Comparison of ENCODE assay signal across 8 mouse cellular contexts in genomic region chr19:4511116-4511841, GRCm38 (mm10). TPM values are rescaled to one million over a fixed set of nuclear protein-coding genes. Genes with fewer than 3 reads are reported as not detected.
A peak's percentile ranks its signal among the peaks of the same experiment; 100 is the strongest.
DNase-seq lines count a peak whose midpoint lies in the region; ATAC-seq lines count a peak whose summit lies in the region.

No protein-coding gene starts in this region.

- peak overlapping the region; percentile 84 for H3K4me2 ChIP-seq in kidney, embryonic 14.5 days (replicated peaks; ENCODE audit: low read depth, low read length)
- peak overlapping the region; percentile 89 for H3K4me2 ChIP-seq in hindbrain, embryonic 15.5 days
- peak overlapping the region; percentile 72 for H3K4me2 ChIP-seq in midbrain, embryonic 14.5 days (ENCODE audit: low read length)

- no peak for ATAC-seq in kidney, embryonic 14.5 days (ENCODE audit: low FRiP score, low TSS enrichment)
- no peak for ATAC-seq in hindbrain, embryonic 15.5 days (ENCODE audit: low FRiP score, low read depth)
- no peak for ATAC-seq in midbrain, embryonic 14.5 days (ENCODE audit: low FRiP score, low TSS enrichment)

- H3K9me3 ChIP-seq in kidney, embryonic 14.5 days (ENCODE audit: control insufficient read depth, low read length) = no peaks in the 10 kb centered on the region
- H3K9me3 ChIP-seq in hindbrain, embryonic 15.5 days = no peaks in the 10 kb centered on the region
- no peaks in the 10 kb centered on the region for H3K9me3 ChIP-seq in midbrain, embryonic 14.5 days (ENCODE audit: control insufficient read depth, low read length)

- peak overlapping the region; percentile 77 for H3K4me3 ChIP-seq in kidney, embryonic 14.5 days (ENCODE audit: low read length)
- H3K4me3 ChIP-seq in brown adipose tissue, adult 24 weeks (ENCODE audit: insufficient read depth, low read depth, low read length) = peak overlapping the region; percentile 79
- peak overlapping the region; percentile 70 for H3K4me3 ChIP-seq in hindbrain, embryonic 15.5 days
- peak overlapping the region; percentile 64; the same call in 1 of the 2 replicates for H3K4me3 ChIP-seq in midbrain, embryonic 14.5 days (replicated peaks; ENCODE audit: low read depth, low read length)

- peaks cover 6% of the 10 kb centered on the region for H3K4me1 ChIP-seq in kidney, embryonic 14.5 days (ENCODE audit: control insufficient read depth, insufficient read depth, low read length)
- H3K4me1 ChIP-seq in brown adipose tissue, adult 24 weeks (ENCODE audit: control insufficient read depth, insufficient read depth, insufficient read length, low read length) = peaks cover 9% of the 10 kb centered on the region
- H3K4me1 ChIP-seq in hindbrain, embryonic 15.5 days (replicated peaks) = peaks cover 20% of the 10 kb centered on the region
- H3K4me1 ChIP-seq in midbrain, embryonic 14.5 days (ENCODE audit: control insufficient read depth, insufficient read depth, low read length) = 0 out of 2 replicates have a peak, but pooled peaks cover 5% of the 10 kb centered on the region

- WGBS in kidney, embryonic 14.5 days = 9% methylated on average over 13 of the region's 13 CpGs
- WGBS in hindbrain, embryonic 15.5 days = 10% methylated on average over 13 of the region's 13 CpGs
- WGBS in midbrain, embryonic 14.5 days = 9% methylated on average over 13 of the region's 13 CpGs

- peak overlapping the region; percentile 57; the same call in 1 of the 2 replicates for H3K9ac ChIP-seq in kidney, embryonic 14.5 days (ENCODE audit: low read depth, low read length)
- H3K9ac ChIP-seq in hindbrain, embryonic 15.5 days = no peak overlapping the region; the same call in 1 of the 2 replicates
- H3K9ac ChIP-seq in midbrain, embryonic 14.5 days (replicated peaks; ENCODE audit: low read length) = no peak overlapping the region

- H3K36me3 ChIP-seq in kidney, embryonic 14.5 days (ENCODE audit: control insufficient read depth, insufficient read depth, low read length) = no peaks in the 10 kb centered on the region
- H3K36me3 ChIP-seq in hindbrain, embryonic 15.5 days = no peaks in the 10 kb centered on the region
- H3K36me3 ChIP-seq in midbrain, embryonic 14.5 days (ENCODE audit: control insufficient read depth, insufficient read depth, low read length) = no peaks in the 10 kb centered on the region

- no peaks in the 10 kb centered on the region for H3K27me3 ChIP-seq in kidney, embryonic 14.5 days (ENCODE audit: control insufficient read depth, insufficient read depth, low read length)
- H3K27me3 ChIP-seq in hindbrain, embryonic 15.5 days = no peaks in the 10 kb centered on the region
- H3K27me3 ChIP-seq in midbrain, embryonic 14.5 days (ENCODE audit: control insufficient read depth, insufficient read depth, low read length) = peaks cover 9% of the 10 kb centered on the region; the same call in 1 of the 2 replicates

- DNase-seq in kidney, postnatal 14 days = no peak
- no peak for DNase-seq in midbrain, embryonic 14.5 days
- DNase-seq in left cerebral cortex, postnatal 36 days (ENCODE audit: low spot score in 2 of 2) = no peak
- no peak for DNase-seq in spleen, postnatal 4 days (ENCODE audit: low spot score in 2 of 2)
- DNase-seq in layer of hippocampus, adult 18-20 months (ENCODE audit: low spot score in 2 of 2) = no peak

- intact Hi-C loops in left cerebral cortex, postnatal 36 days (cut with DNase I) = no loop called here

- H3K27ac ChIP-seq in kidney, embryonic 14.5 days (ENCODE audit: low read depth, low read length) = no peak overlapping the region
- H3K27ac ChIP-seq in brown adipose tissue, adult 24 weeks (replicated peaks; ENCODE audit: low read depth, low read length) = peak overlapping the region; percentile 83
- no peak overlapping the region for H3K27ac ChIP-seq in hindbrain, embryonic 15.5 days (replicated peaks)
- H3K27ac ChIP-seq in midbrain, embryonic 14.5 days (replicated peaks; ENCODE audit: low read depth, low read length) = no peak overlapping the region

RNA-seq across cellular contexts. Expression of gene Pcx, which starts 1.0 kb away (rescaled TPM):
- 10.0 and 16.7 TPM in 2 replicates for polyA plus RNA-seq in kidney, embryonic 14.5 days (2014; fragmentation: Nextera tagmentation; extraction: Ambion mirVana)
- polyA plus RNA-seq in brown adipose tissue, adult 24 weeks (2012; ENCODE audit: insufficient read depth, insufficient read length, missing spikeins) = 328 and 343 TPM in 2 replicates
- 38.9 and 43.8 TPM in 2 replicates for polyA plus RNA-seq in hindbrain, embryonic 15.5 days (2015; fragmentation: Nextera tagmentation; extraction: Ambion mirVana)
- polyA plus RNA-seq in midbrain, embryonic 14.5 days (2014; fragmentation: Nextera tagmentation; extraction: Ambion mirVana) = 18.0 and 20.5 TPM in 2 replicates
- 10 to 100 TPM; 73.3 TPM for total RNA-seq in left cerebral cortex, postnatal 36 days (2021)
- total RNA-seq in layer of hippocampus, adult 18-20 months (2021) = 10 to 100 TPM; 66.2 to 67.1 TPM

RNA-seq across cellular contexts. Expression of gene 2010003K11Rik, which starts 12.9 kb away (rescaled TPM):
- not detected in 2 replicates for polyA plus RNA-seq in kidney, embryonic 14.5 days (2014; fragmentation: Nextera tagmentation; extraction: Ambion mirVana)
- polyA plus RNA-seq in brown adipose tissue, adult 24 weeks (2012; ENCODE audit: insufficient read depth, insufficient read length, missing spikeins) = 30.6 and 32.3 TPM in 2 replicates
- polyA plus RNA-seq in hindbrain, embryonic 15.5 days (2015; fragmentation: Nextera tagmentation; extraction: Ambion mirVana) = not detected in 2 replicates
- polyA plus RNA-seq in midbrain, embryonic 14.5 days (2014; fragmentation: Nextera tagmentation; extraction: Ambion mirVana) = not detected in 2 replicates
- total RNA-seq in left cerebral cortex, postnatal 36 days (2021) = not detected
- not detected for total RNA-seq in layer of hippocampus, adult 18-20 months (2021)

RNA-seq across cellular contexts. Expression of gene Syt12, which starts 34.0 kb away (rescaled TPM):
- 2.2 and 2.4 TPM in 2 replicates for polyA plus RNA-seq in kidney, embryonic 14.5 days (2014; fragmentation: Nextera tagmentation; extraction: Ambion mirVana)
- 6.9 and 8.0 TPM in 2 replicates for polyA plus RNA-seq in brown adipose tissue, adult 24 weeks (2012; ENCODE audit: insufficient read depth, insufficient read length, missing spikeins)
- 5.3 and 5.6 TPM in 2 replicates for polyA plus RNA-seq in hindbrain, embryonic 15.5 days (2015; fragmentation: Nextera tagmentation; extraction: Ambion mirVana)
- polyA plus RNA-seq in midbrain, embryonic 14.5 days (2014; fragmentation: Nextera tagmentation; extraction: Ambion mirVana) = 1.6 and 1.9 TPM in 2 replicates
- 10 to 100 TPM; 35.2 to 38.8 TPM for total RNA-seq in left cerebral cortex, postnatal 36 days (2021)
- total RNA-seq in layer of hippocampus, adult 18-20 months (2021) = 10 to 100 TPM; 28.5 to 30.3 TPM

Comparison
In these comparisons a context has a peak if more than half of its experiments do, and no peak if none do; other contexts are left out.
1. RNA of gene 2010003K11Rik, which starts 12.9 kb away (polyA plus RNA-seq): 30.6 to 32.3 TPM in brown adipose tissue, adult 24 weeks; not detected in midbrain, embryonic 14.5 days, not detected in kidney, embryonic 14.5 days and not detected in hindbrain, embryonic 15.5 days; every median in the first group is over 10 times any median in the second.
2. Peak in every context shown above with its lines, with median percentiles within 50 percentile points of each other: H3K4me2 ChIP-seq and H3K4me3 ChIP-seq.